Comparison of ENCODE assay signal across 18 mouse cellular contexts in genomic region chr8:114548837-114549236, GRCm38 (mm10).
A peak's percentile ranks its signal among the peaks of the same experiment; 100 is the strongest.
DNase-seq lines count a peak whose midpoint lies in the region; ATAC-seq and TF ChIP-seq lines count a peak whose summit lies in the region.
"Had no signal": no experiment of that assay in that cellular context is flagged by ENCODE, and none has a peak within 500 bp of the region (broad histone marks: within the 10 kb centered on the region; RNA-seq: fewer than 3 reads in every experiment).

No protein-coding gene starts in this region.

- H3K36me3 ChIP-seq in lung, embryonic 15.5 days = no peaks in the 10 kb centered on the region
- no peaks in the 10 kb centered on the region for H3K36me3 ChIP-seq in intestine, embryonic 15.5 days
- H3K36me3 ChIP-seq in intestine, embryonic 16.5 days (ENCODE audit: control insufficient read depth, insufficient read depth, low read length) = no peaks in the 10 kb centered on the region
- H3K36me3 ChIP-seq: embryonic facial prominence, embryonic 10.5 days; embryonic facial prominence, embryonic 12.5 days; forebrain, embryonic 15.5 days had no signal

- no peak overlapping the region for H3K4me2 ChIP-seq in lung, embryonic 15.5 days
- no peak overlapping the region for H3K4me2 ChIP-seq in intestine, embryonic 15.5 days (replicated peaks)
- H3K4me2 ChIP-seq in intestine, embryonic 16.5 days (ENCODE audit: low read depth, low read length) = no peak overlapping the region
- H3K4me2 ChIP-seq: embryonic facial prominence, embryonic 12.5 days; forebrain, embryonic 13.5 days; forebrain, embryonic 15.5 days had no signal

- WGBS in lung, embryonic 15.5 days = 54% methylated on average over 6 of the region's 6 CpGs
- 70% methylated on average over 6 of the region's 6 CpGs for WGBS in lung, adult 2 months
- WGBS in intestine, embryonic 15.5 days = 56% methylated on average over 6 of the region's 6 CpGs
- WGBS in intestine, embryonic 16.5 days = 48% methylated on average over 6 of the region's 6 CpGs

- DNase-seq in lung, adult 2 months = no peak
- DNase-seq in gastrocnemius, postnatal 10 days = no peak
- no peak for DNase-seq in cerebellum, adult 18-20 months
- DNase-seq: adrenal gland, adult 2 months; adrenal gland, postnatal 10 days; adrenal gland, postnatal 25 days; cerebellum, adult 11 months; cerebellum, adult 2 months; cerebellum, adult 9-10 months; cerebellum, postnatal 10 days; cerebellum, postnatal 25 days had no signal

- H3K27me3 ChIP-seq in lung, embryonic 15.5 days = no peaks in the 10 kb centered on the region
- H3K27me3 ChIP-seq in intestine, embryonic 15.5 days (replicated peaks) = no peaks in the 10 kb centered on the region
- no peaks in the 10 kb centered on the region for H3K27me3 ChIP-seq in intestine, embryonic 16.5 days (replicated peaks; ENCODE audit: control insufficient read depth, insufficient read depth, low read length)
- H3K27me3 ChIP-seq: embryonic facial prominence, embryonic 12.5 days; forebrain, embryonic 13.5 days; forebrain, embryonic 15.5 days had no signal

- peaks cover 18% of the 10 kb centered on the region for H3K4me1 ChIP-seq in lung, embryonic 15.5 days
- no peaks in the 10 kb centered on the region for H3K4me1 ChIP-seq in lung, adult 2 months (ENCODE audit: control insufficient read depth, insufficient read depth, low read length)
- 0 out of 2 replicates have a peak, but pooled peaks cover 3% of the 10 kb centered on the region for H3K4me1 ChIP-seq in intestine, embryonic 15.5 days (replicated peaks)
- peaks cover 3% of the 10 kb centered on the region; the same call in 1 of the 2 replicates for H3K4me1 ChIP-seq in intestine, embryonic 16.5 days (ENCODE audit: control insufficient read depth, insufficient read depth, low read length)
- H3K4me1 ChIP-seq: forebrain, embryonic 13.5 days; forebrain, embryonic 15.5 days had no signal

- H3K4me3 ChIP-seq in lung, embryonic 15.5 days = no peak overlapping the region
- no peak overlapping the region for H3K4me3 ChIP-seq in lung, adult 2 months (replicated peaks; ENCODE audit: extremely low read depth, low read depth, low read length)
- no peak overlapping the region for H3K4me3 ChIP-seq in intestine, embryonic 15.5 days (replicated peaks)
- no peak overlapping the region for H3K4me3 ChIP-seq in intestine, embryonic 16.5 days (ENCODE audit: low read length)
- H3K4me3 ChIP-seq: embryonic facial prominence, embryonic 10.5 days; embryonic facial prominence, embryonic 12.5 days; forebrain, embryonic 13.5 days; forebrain, embryonic 15.5 days had no signal

- ATAC-seq in lung, embryonic 15.5 days (ENCODE audit: borderline replicate concordance, extremely low read depth, low FRiP score, low TSS enrichment) = peak; percentile 43; the same call in 1 of the 2 replicates
- ATAC-seq in intestine, embryonic 15.5 days = peak; percentile 41; the same call in 1 of the 2 replicates
- peak; percentile 52; the same call in 1 of the 2 replicates for ATAC-seq in intestine, embryonic 16.5 days
- ATAC-seq: forebrain, embryonic 13.5 days; forebrain, embryonic 15.5 days had no signal

- no peak for TF ChIP-seq CTCF in lung, adult 2 months (IDR thresholded peaks at IDR 0.05; ENCODE audit: insufficient read depth, low read length)

- no peak for TF ChIP-seq POLR2A in lung, adult 2 months (IDR thresholded peaks at IDR 0.05; ENCODE audit: borderline replicate concordance, extremely low read depth, low read depth, low read length)

- H3K27ac ChIP-seq in lung, embryonic 15.5 days = peak overlapping the region; percentile 59; the same call in 1 of the 2 replicates
- peak overlapping the region; percentile 62; the same call in 1 of the 2 replicates for H3K27ac ChIP-seq in intestine, embryonic 15.5 days
- no peak overlapping the region; the same call in 1 of the 2 replicates for H3K27ac ChIP-seq in intestine, embryonic 16.5 days (ENCODE audit: low read length)
- H3K27ac ChIP-seq: embryonic facial prominence, embryonic 10.5 days; embryonic facial prominence, embryonic 12.5 days; forebrain, embryonic 13.5 days; forebrain, embryonic 15.5 days had no signal

- H3K9ac ChIP-seq in lung, embryonic 15.5 days = no peak overlapping the region
- H3K9ac ChIP-seq in intestine, embryonic 15.5 days = no peak overlapping the region
- no peak overlapping the region for H3K9ac ChIP-seq in intestine, embryonic 16.5 days (ENCODE audit: low read depth, low read length)
- H3K9ac ChIP-seq: embryonic facial prominence, embryonic 12.5 days; forebrain, embryonic 13.5 days; forebrain, embryonic 15.5 days had no signal

- no peaks in the 10 kb centered on the region for H3K9me3 ChIP-seq in lung, embryonic 15.5 days
- H3K9me3 ChIP-seq in intestine, embryonic 15.5 days = no peaks in the 10 kb centered on the region
- no peaks in the 10 kb centered on the region for H3K9me3 ChIP-seq in intestine, embryonic 16.5 days (ENCODE audit: control insufficient read depth, low read length)
- H3K9me3 ChIP-seq: embryonic facial prominence, embryonic 10.5 days; embryonic facial prominence, embryonic 12.5 days; forebrain, embryonic 13.5 days; forebrain, embryonic 15.5 days had no signal
